28 mouse cellular contexts compared by ENCODE assay signal in the genomic region with DNA sequence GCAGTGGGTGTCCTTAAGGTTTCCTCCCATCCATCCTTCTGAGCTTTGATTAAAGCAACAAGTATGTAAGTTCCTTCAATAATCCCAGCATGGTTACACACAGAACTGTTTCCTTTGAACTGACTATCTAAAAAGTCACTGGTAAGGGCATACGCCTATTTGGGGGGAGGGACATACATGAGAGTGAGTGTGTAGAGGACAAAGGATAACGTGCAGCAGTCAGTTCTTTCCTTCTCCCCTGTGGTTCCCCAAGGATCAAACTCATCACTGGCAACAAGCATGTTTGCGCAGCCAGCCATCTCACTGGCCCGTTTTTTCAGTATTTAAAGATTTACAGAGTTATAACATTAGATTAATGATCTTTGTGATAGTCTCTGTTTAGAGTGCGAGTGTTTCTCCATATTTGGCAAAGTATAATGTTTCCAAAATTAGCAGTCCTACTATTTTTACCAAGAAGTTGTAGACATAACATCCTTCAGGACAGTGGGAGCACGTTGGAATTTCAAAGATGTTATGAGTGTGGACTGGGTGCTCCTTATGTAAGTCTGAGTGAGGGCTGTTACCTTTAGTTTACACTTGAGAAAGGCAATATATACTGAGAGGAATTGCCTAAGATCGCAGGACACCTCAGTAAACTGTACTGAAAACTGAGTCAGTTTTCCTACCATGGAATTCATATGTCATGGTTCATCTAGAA.
A peak's percentile ranks its signal among the peaks of the same experiment; 100 is the strongest.
DNase-seq lines count a peak whose midpoint lies in the region; ATAC-seq and TF ChIP-seq lines count a peak whose summit lies in the region.
"Had no signal": no experiment of that assay in that cellular context is flagged by ENCODE, and none has a peak within 500 bp of the region (broad histone marks: within the 10 kb centered on the region; RNA-seq: fewer than 3 reads in every experiment).

No protein-coding gene starts in this region.

- peak overlapping the region; percentile 73; the same call in 1 of the 2 replicates for H3K27ac ChIP-seq in lung, embryonic 14.5 days (ENCODE audit: low read depth)
- H3K27ac ChIP-seq in intestine, embryonic 16.5 days (ENCODE audit: low read length) = peak overlapping the region; percentile 1; the same call in 1 of the 2 replicates
- peak overlapping the region; percentile 50; the same call in 1 of the 2 replicates for H3K27ac ChIP-seq in limb, embryonic 12.5 days
- H3K27ac ChIP-seq in stomach, postnatal 0 days (replicated peaks) = peak overlapping the region; percentile 14; the same call in 1 of the 2 replicates
- H3K27ac ChIP-seq: forebrain, embryonic 12.5 days; hindbrain, embryonic 12.5 days; hindbrain, postnatal 0 days; kidney, embryonic 15.5 days; liver, embryonic 12.5 days; midbrain, embryonic 13.5 days had no signal

- no peak for TF ChIP-seq CTCF in lung, embryonic 14.5 days (IDR thresholded peaks at IDR 0.05; ENCODE audit: low read depth)
- no peak for TF ChIP-seq CTCF in stomach, postnatal 0 days (IDR thresholded peaks at IDR 0.05; ENCODE audit: low read depth)

- peak; percentile 45 for ATAC-seq in lung, embryonic 14.5 days (ENCODE audit: insufficient read depth)
- ATAC-seq in intestine, embryonic 16.5 days = 0 out of 2 replicates have a peak, but pooled peaks have one; percentile 33
- ATAC-seq in limb, embryonic 12.5 days (ENCODE audit: insufficient number of reproducible peaks, insufficient read depth, low FRiP score, low TSS enrichment, low read depth) = no peak
- ATAC-seq in stomach, postnatal 0 days (ENCODE audit: low FRiP score, low TSS enrichment) = no peak
- ATAC-seq: hindbrain, postnatal 0 days; liver, embryonic 12.5 days; liver, postnatal 0 days; midbrain, embryonic 13.5 days had no signal

- H3K27me3 ChIP-seq in lung, embryonic 14.5 days (ENCODE audit: insufficient read depth, low read length) = no peaks in the 10 kb centered on the region
- H3K27me3 ChIP-seq in intestine, embryonic 16.5 days (replicated peaks; ENCODE audit: control insufficient read depth, insufficient read depth, low read length) = no peaks in the 10 kb centered on the region
- H3K27me3 ChIP-seq in limb, embryonic 12.5 days = no peaks in the 10 kb centered on the region
- no peaks in the 10 kb centered on the region for H3K27me3 ChIP-seq in stomach, postnatal 0 days (ENCODE audit: control insufficient read depth, insufficient read depth, low read length)
- H3K27me3 ChIP-seq: forebrain, embryonic 12.5 days; hindbrain, embryonic 12.5 days; kidney, embryonic 15.5 days; liver, embryonic 12.5 days; megakaryocyte, embryonic 14.5 days; midbrain, embryonic 13.5 days had no signal

- H3K4me1 ChIP-seq in lung, embryonic 14.5 days (ENCODE audit: insufficient read depth) = peaks cover 8% of the 10 kb centered on the region
- H3K4me1 ChIP-seq in intestine, embryonic 16.5 days (ENCODE audit: control insufficient read depth, insufficient read depth, low read length) = peaks cover 4% of the 10 kb centered on the region
- peaks cover 34% of the 10 kb centered on the region for H3K4me1 ChIP-seq in limb, embryonic 12.5 days (replicated peaks)
- no peaks in the 10 kb centered on the region for H3K4me1 ChIP-seq in stomach, postnatal 0 days (replicated peaks; ENCODE audit: control insufficient read depth, insufficient read depth)
- H3K4me1 ChIP-seq: forebrain, embryonic 12.5 days; liver, embryonic 12.5 days; megakaryocyte, embryonic 14.5 days had no signal

- H3K36me3 ChIP-seq in lung, embryonic 14.5 days (ENCODE audit: insufficient read depth) = no peaks in the 10 kb centered on the region
- H3K36me3 ChIP-seq in intestine, embryonic 16.5 days (ENCODE audit: control insufficient read depth, insufficient read depth, low read length) = no peaks in the 10 kb centered on the region
- H3K36me3 ChIP-seq in limb, embryonic 12.5 days = no peaks in the 10 kb centered on the region
- H3K36me3 ChIP-seq in stomach, postnatal 0 days (ENCODE audit: control insufficient read depth, insufficient read depth, low read length) = no peaks in the 10 kb centered on the region
- H3K36me3 ChIP-seq: forebrain, embryonic 12.5 days; hindbrain, embryonic 12.5 days; kidney, embryonic 15.5 days; liver, embryonic 12.5 days; midbrain, embryonic 13.5 days had no signal

- 30% methylated on average over 7 of the region's 7 CpGs for WGBS in lung, embryonic 14.5 days
- WGBS in intestine, embryonic 16.5 days = 47% methylated on average over 7 of the region's 7 CpGs
- WGBS in limb, embryonic 12.5 days = 80% methylated on average over 7 of the region's 7 CpGs
- 34% methylated on average over 7 of the region's 7 CpGs for WGBS in stomach, postnatal 0 days

- TF ChIP-seq EP300 in stomach, postnatal 0 days (optimal IDR thresholded peaks at IDR 0.05) = no peak

- H3K9me3 ChIP-seq in lung, embryonic 14.5 days (ENCODE audit: low read depth, low read length) = no peaks in the 10 kb centered on the region
- no peaks in the 10 kb centered on the region for H3K9me3 ChIP-seq in intestine, embryonic 16.5 days (ENCODE audit: control insufficient read depth, low read length)
- no peaks in the 10 kb centered on the region for H3K9me3 ChIP-seq in limb, embryonic 12.5 days
- H3K9me3 ChIP-seq in stomach, postnatal 0 days (ENCODE audit: control insufficient read depth, low read length) = no peaks in the 10 kb centered on the region
- H3K9me3 ChIP-seq: forebrain, embryonic 12.5 days; hindbrain, embryonic 12.5 days; kidney, embryonic 15.5 days; liver, embryonic 12.5 days; midbrain, embryonic 13.5 days had no signal

- H3K4me2 ChIP-seq in lung, embryonic 14.5 days = no peak overlapping the region
- no peak overlapping the region for H3K4me2 ChIP-seq in intestine, embryonic 16.5 days (ENCODE audit: low read depth, low read length)
- H3K4me2 ChIP-seq in limb, embryonic 12.5 days = no peak overlapping the region
- no peak overlapping the region for H3K4me2 ChIP-seq in stomach, postnatal 0 days (replicated peaks; ENCODE audit: low read depth)
- H3K4me2 ChIP-seq: forebrain, embryonic 12.5 days; heart, embryonic 11.5 days; hindbrain, embryonic 12.5 days; kidney, embryonic 15.5 days; liver, embryonic 12.5 days; midbrain, embryonic 13.5 days had no signal

- no peak overlapping the region for H3K9ac ChIP-seq in lung, embryonic 14.5 days
- H3K9ac ChIP-seq in intestine, embryonic 16.5 days (ENCODE audit: low read depth, low read length) = no peak overlapping the region
- H3K9ac ChIP-seq in limb, embryonic 12.5 days (replicated peaks) = no peak overlapping the region
- no peak overlapping the region for H3K9ac ChIP-seq in stomach, postnatal 0 days (ENCODE audit: low read length)
- H3K9ac ChIP-seq: forebrain, embryonic 12.5 days; hindbrain, embryonic 12.5 days; kidney, embryonic 15.5 days; liver, embryonic 12.5 days; liver, postnatal 0 days; midbrain, embryonic 13.5 days had no signal

- DNase-seq in lung, embryonic 14.5 days = peak; percentile 49
- no peak for DNase-seq in lung, postnatal 4 days
- DNase-seq in stomach, postnatal 0 days (ENCODE audit: low spot score) = no peak
- DNase-seq in ovary, postnatal 14 days (ENCODE audit: low spot score) = no peak
- DNase-seq: adrenal gland, adult 2 months; adrenal gland, postnatal 36 days; B cell, adult 2 months; cerebellum, adult 18-20 months; cerebellum, postnatal 10 days; gastrocnemius, postnatal 10 days; heart, adult 11 months; heart, postnatal 36 days; kidney, adult 18-20 months; liver, postnatal 0 days; retina, postnatal 1 day; right cerebral cortex, postnatal 25 days; thymus, postnatal 4 days had no signal

- H3K4me3 ChIP-seq in lung, embryonic 14.5 days (ENCODE audit: low read depth, low read length) = no peak overlapping the region
- H3K4me3 ChIP-seq in intestine, embryonic 16.5 days (ENCODE audit: low read length) = no peak overlapping the region
- H3K4me3 ChIP-seq in limb, embryonic 12.5 days (replicated peaks) = no peak overlapping the region
- no peak overlapping the region for H3K4me3 ChIP-seq in stomach, postnatal 0 days (ENCODE audit: low read depth, low read length)
- H3K4me3 ChIP-seq: erythroblast, embryonic 14.5 days; forebrain, embryonic 12.5 days; hindbrain, embryonic 12.5 days; kidney, embryonic 15.5 days; liver, embryonic 12.5 days; megakaryocyte, embryonic 14.5 days; midbrain, embryonic 13.5 days had no signal

Comparison
In these comparisons a context has a peak if more than half of its experiments do, and no peak if none do; other contexts are left out.
1. ATAC-seq: peak in lung, embryonic 14.5 days (single experiment) and intestine, embryonic 16.5 days (single experiment); none in limb, embryonic 12.5 days (single experiment) and stomach, postnatal 0 days (single experiment).
2. H3K27ac ChIP-seq: peak in every context shown above with its lines; median percentile 73 in lung, embryonic 14.5 days; 50 in limb, embryonic 12.5 days; 14 in stomach, postnatal 0 days; 1 in intestine, embryonic 16.5 days.